Mouse (Mus musculus) ES-Bruce4 (cell line): ENCODE measurements around the gene Gm11084. TPM values are rescaled to one million over a fixed set of nuclear protein-coding genes. Genes with fewer than 3 reads are reported as not detected.
A peak's percentile ranks its signal among the peaks of the same experiment; 100 is the strongest.
"Not testable (repeated sequence)": the region's sequence is repeated elsewhere in the genome, so short reads cannot be mapped to it uniquely, and the experiment has no call there.

Source experiments
- H3K27ac ChIP-seq: 2 replicates; pipeline ENCODE4 v1.5.1; 2012; ENCODE audit warnings: low read length, inconsistent platforms; ENCODE audit not compliant: insufficient read depth
- H3K27me3 ChIP-seq: 2 replicates; pipeline ENCODE4 v1.6.1; 2012; ENCODE audit warnings: mild to moderate bottlenecking, low read length, inconsistent platforms; ENCODE audit not compliant: control insufficient read depth, poor library complexity, insufficient read depth, severe bottlenecking
- H3K36me3 ChIP-seq: 2 replicates; pipeline ENCODE4 v1.6.1; 2012; ENCODE audit warnings: inconsistent platforms, mild to moderate bottlenecking, low read length, moderate library complexity; ENCODE audit not compliant: control insufficient read depth, poor library complexity, insufficient read depth, severe bottlenecking
- H3K4me1 ChIP-seq: one replicate; pipeline ENCODE4 v1.8.1; 2011; ENCODE audit warnings: low read length; ENCODE audit not compliant: control insufficient read depth, insufficient read depth
- H3K4me3 ChIP-seq: 2 replicates; pipeline ENCODE4 v1.5.1; 2011; ENCODE audit warnings: low read depth, mild to moderate bottlenecking, low read length
- H3K9ac ChIP-seq: 2 replicates; pipeline ENCODE4 v1.6.1; 2012; ENCODE audit warnings: low read depth, mild to moderate bottlenecking, inconsistent platforms; ENCODE audit not compliant: poor library complexity, severe bottlenecking
- H3K9me3 ChIP-seq: replicated peaks from 2 replicates; pipeline ENCODE4 v1.6.1; 2012; ENCODE audit warnings: mild to moderate bottlenecking, low read length, inconsistent platforms; ENCODE audit not compliant: control insufficient read depth, poor library complexity, insufficient read depth, severe bottlenecking
- CTCF ChIP-seq: IDR thresholded peaks from one replicate; pipeline ENCODE4 v1.8.1; 2011; ENCODE audit warnings: low read depth, low read length
- EP300 ChIP-seq: IDR thresholded peaks from 2 replicates; pipeline ENCODE4 v1.6.1; 2011; ENCODE audit warnings: low read depth, low read length; ENCODE audit not compliant: insufficient read depth
- POLR2A ChIP-seq: IDR thresholded peaks from one replicate; pipeline ENCODE4 v1.8.1; 2011; ENCODE audit warnings: low read length; ENCODE audit not compliant: insufficient read depth
- polyA plus RNA-seq: library from polyadenylated mRNA; stranded (reverse); fragments of >200 nt; gene quantifications from 2 replicates; pipeline ENCODE4 v1.2.4, GENCODE M21; 2011; ENCODE audit warnings: low read depth; ENCODE audit not compliant: missing spikeins, insufficient read depth, insufficient read length

Gene Gm11084
- polyA plus RNA-seq, 1 experiment = not detected

DNA sequence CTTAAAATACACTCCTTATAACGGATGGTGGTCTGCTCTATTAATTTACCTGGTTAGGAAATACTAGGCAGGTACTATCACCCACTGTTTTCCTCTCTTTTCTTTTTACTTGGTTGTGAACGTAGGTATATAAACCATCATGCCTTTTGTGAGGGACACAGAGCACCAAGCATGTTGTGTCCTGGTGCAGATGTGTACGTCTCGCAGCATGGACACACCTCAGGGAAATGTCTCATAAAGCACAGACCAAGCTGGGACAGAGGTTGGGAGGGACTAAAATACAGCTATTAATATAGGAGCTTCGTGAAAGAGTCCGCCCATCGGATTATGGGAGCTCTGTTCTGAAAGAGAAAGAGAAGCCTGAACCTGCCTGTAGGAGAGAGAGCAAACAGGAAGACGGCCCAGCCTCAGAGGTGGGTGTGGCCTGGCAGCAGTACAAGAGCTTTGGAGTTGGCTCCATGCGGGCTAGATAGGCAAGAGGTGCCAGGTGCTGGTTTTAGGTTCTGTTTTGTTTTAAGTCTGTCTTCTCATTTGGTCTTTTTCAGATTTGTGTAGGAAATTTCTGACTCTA is 10.4 kb upstream of the Gm11084 start:
- no peaks in the 10 kb centered on the region for H3K27me3 ChIP-seq
- no peak for TF ChIP-seq EP300
- TF ChIP-seq POLR2A = no peak
- TF ChIP-seq CTCF = no peak
- no peak overlapping the region for H3K4me3 ChIP-seq
- H3K4me1 ChIP-seq = peaks cover 1% of the 10 kb centered on the region
- no peaks in the 10 kb centered on the region for H3K9me3 ChIP-seq
- H3K36me3 ChIP-seq = no peaks in the 10 kb centered on the region
- H3K27ac ChIP-seq = peak overlapping the region; percentile 81
- H3K9ac ChIP-seq = peak overlapping the region; percentile 54; the same call in 1 of the 2 replicates

DNA sequence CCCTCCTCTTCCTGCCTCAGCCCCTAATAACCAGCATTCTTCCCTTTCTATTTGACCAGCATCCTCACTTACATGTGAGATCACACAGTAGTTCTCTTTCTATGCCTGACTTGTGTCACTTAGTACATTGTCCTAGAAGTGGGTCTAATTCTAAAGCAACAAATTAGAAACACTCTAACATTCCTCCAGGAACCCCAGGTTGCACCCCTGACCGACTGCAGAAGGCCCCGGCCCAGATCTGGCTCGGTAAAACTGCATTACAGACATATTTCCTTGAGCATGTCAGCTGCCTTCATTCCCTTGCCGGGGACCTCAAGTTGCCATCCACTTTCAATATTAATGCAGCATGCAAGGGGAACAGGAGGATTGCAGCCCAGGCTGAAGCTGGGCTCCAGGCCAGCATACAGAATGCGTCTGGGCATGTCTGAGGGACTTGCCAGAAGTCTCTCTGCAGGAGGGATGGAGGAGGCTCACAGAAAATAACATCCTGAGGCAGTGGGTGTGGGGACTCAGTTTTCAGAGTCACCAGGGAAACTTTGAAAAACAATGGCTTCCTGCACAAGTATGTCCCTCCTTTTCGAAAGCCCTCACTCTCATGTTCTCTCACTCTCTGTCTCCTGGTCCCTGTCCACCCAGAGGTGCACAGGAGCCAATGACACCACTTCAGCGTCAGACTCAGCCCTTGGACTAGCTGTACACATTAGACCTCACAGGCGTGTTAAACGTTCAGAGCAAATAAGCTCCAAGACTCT is 9.0 kb upstream of the Gm11084 start:
- H3K27me3 ChIP-seq = no peaks in the 10 kb centered on the region
- H3K9ac ChIP-seq = peak overlapping the region; percentile 54
- H3K4me3 ChIP-seq = no peak overlapping the region

DNA sequence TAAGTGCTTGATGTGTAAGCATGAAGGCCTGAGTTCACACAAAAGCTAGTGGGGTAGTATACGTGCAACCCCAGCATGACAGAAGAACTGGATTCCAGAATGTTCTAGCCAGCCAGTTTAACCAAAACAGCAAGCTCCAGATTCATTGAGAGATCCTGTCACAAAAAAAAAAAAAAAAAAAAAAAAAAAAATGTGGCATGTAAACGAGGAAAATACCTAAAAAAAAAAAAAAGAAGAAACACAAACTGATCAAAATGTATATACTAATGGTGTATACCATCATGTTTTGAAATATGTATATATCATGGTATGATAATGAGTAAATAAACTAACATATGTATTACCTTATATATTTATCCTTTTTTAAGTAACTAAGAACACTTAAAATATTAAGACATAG is 7.6 kb upstream of the Gm11084 start:
- Histone ChIP-seq H3K4me1 (peaks cover 1% of the 10 kb centered on the region), H3K27me3 (no peaks in the 10 kb centered on the region), H3K4me3 (no peak overlapping the region), H3K9ac (no peak overlapping the region), H3K36me3 (no peaks in the 10 kb centered on the region), H3K9me3 (peaks cover 5% of the 10 kb centered on the region), H3K27ac (no peak overlapping the region)
- TF ChIP-seq POLR2A (no peak), CTCF (no peak), EP300 (no peak)

More for the DNA sequence above, 9.0 kb upstream of the Gm11084 start:
- no peaks in the 10 kb centered on the region for H3K36me3 ChIP-seq
- TF ChIP-seq EP300 (peak; percentile 98), CTCF (no peak)
- no peaks in the 10 kb centered on the region for H3K9me3 ChIP-seq
- peak overlapping the region; percentile 91 for H3K27ac ChIP-seq
- peaks cover 1% of the 10 kb centered on the region for H3K4me1 ChIP-seq

DNA sequence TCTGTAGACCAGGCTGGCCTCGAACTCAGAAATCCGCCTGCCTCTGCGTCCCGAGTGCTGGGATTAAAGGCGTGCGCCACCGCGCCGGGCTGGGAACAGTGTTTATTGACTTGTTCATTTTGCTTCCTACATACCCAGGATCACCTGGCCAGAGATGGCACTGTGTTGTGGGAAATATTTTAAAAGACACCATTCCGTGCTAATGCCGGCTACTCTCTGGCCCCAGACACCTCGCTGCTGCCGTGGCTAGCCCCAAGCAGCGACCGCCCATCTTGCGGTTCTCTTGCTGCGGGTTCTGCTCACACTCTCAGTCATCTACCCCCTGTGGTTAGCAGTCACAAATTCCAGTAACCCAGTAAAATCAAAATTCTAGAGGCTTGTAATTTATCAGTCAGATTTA is 6.0 kb upstream of the Gm11084 start:
- Histone ChIP-seq H3K27ac (no peak overlapping the region), H3K36me3 (no peaks in the 10 kb centered on the region; the same call in 1 of the 2 replicates), H3K9me3 (peaks cover 13% of the 10 kb centered on the region), H3K9ac (0 out of 2 replicates have a peak overlapping the region, but pooled peaks have one; percentile 2), H3K4me3 (no peak overlapping the region), H3K4me1 (peaks cover 1% of the 10 kb centered on the region), H3K27me3 (no peaks in the 10 kb centered on the region)
- TF ChIP-seq EP300 = no peak
- TF ChIP-seq POLR2A = no peak
- TF ChIP-seq CTCF = no peak

DNA sequence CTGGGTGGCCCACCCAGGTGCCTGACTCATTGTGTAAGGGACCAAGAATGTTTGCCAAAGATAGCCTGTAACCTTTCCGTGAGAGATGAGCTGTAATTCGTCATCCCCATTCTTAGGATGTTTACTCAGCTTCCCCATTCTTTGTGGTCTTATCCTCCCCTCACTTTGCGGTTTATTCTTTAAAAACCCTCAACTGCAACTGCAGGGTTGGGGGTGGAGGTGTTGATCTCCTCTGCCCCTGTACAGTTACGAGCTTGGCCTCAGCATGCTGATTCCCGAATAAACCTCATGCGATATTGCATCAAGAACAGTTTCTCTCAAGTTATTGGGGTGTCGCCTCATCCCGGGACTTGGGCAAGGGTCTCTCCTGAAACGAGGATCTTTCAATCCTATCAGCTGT is 2.4 kb upstream of the Gm11084 start:
- not testable (repeated sequence) for H3K27me3 ChIP-seq, H3K4me1 ChIP-seq, H3K27ac ChIP-seq, H3K9ac ChIP-seq, H3K36me3 ChIP-seq, H3K4me3 ChIP-seq
- H3K9me3 ChIP-seq = peaks cover 13% of the 10 kb centered on the region

DNA sequence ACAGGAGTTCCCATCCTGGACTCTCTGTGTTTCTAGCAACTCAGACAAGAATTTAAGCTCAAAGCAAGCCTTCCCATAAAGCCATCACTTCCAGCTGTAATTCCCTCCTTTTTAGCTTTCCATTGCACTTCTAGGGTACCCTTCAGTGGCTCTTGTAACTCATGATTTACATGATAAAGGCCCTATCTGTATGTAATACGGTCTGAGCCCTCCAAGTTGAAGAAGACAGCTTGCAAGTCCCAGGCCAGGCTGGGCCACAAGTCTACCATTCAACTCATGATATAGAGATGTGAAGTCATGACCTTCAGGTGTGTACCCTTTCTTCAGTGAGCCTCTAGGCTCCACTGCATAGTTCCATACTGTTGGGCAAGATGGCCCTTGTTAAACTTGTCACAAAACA is 1.0 kb downstream of the Gm11084 start:
- peak overlapping the region; percentile 72 for H3K27ac ChIP-seq
- peaks cover 9% of the 10 kb centered on the region for H3K4me1 ChIP-seq
- peaks cover 13% of the 10 kb centered on the region for H3K9me3 ChIP-seq
- no peaks in the 10 kb centered on the region for H3K27me3 ChIP-seq
- no peak overlapping the region for H3K9ac ChIP-seq
- no peaks in the 10 kb centered on the region; the same call in 1 of the 2 replicates for H3K36me3 ChIP-seq
- no peak for TF ChIP-seq POLR2A
- TF ChIP-seq EP300 = no peak
- no peak for TF ChIP-seq CTCF
- no peak overlapping the region for H3K4me3 ChIP-seq
